Mouse (Mus musculus): ENCODE results near the gene Fhl3. TPM values are rescaled to one million over a fixed set of nuclear protein-coding genes. Genes with fewer than 3 reads are reported as not detected.

Fhl3 gene
- polyA plus RNA-seq, 1 experiment: 10.7 TPM

GRCm38 (mm10) chr4:124671583-124671982 lies 28.9 kb upstream of the Fhl3 start:
- Histone ChIP-seq H3K27ac (replicated peaks; ENCODE audit: low read depth, low read length) (no peak overlapping the region), H3K4me3 (ENCODE audit: insufficient read depth, low read depth, low read length) (no peak overlapping the region), H3K4me1 (ENCODE audit: control insufficient read depth, insufficient read depth, insufficient read length, low read length) (no peaks in the 10 kb centered on the region)

GRCm38 (mm10) chr4:124672347-124673320 lies 27.9 kb upstream of the Fhl3 start:
- Histone ChIP-seq H3K4me1 (ENCODE audit: control insufficient read depth, insufficient read depth, insufficient read length, low read length) (no peaks in the 10 kb centered on the region), H3K4me3 (ENCODE audit: insufficient read depth, low read depth, low read length) (no peak overlapping the region), H3K27ac (replicated peaks; ENCODE audit: low read depth, low read length) (no peak overlapping the region)

- no peaks in the 10 kb centered on the region for H3K4me1 ChIP-seq (ENCODE audit: control insufficient read depth, insufficient read depth, insufficient read length, low read length)
- H3K27ac ChIP-seq (replicated peaks; ENCODE audit: low read depth, low read length): no peak overlapping the region
These were observed 26.0 kb upstream of the Fhl3 start for GRCm38 (mm10) chr4:124674334-124675032.

GRCm38 (mm10) chr4:124675037-124675436 lies 25.5 kb upstream of the Fhl3 start:
- no peak overlapping the region for H3K4me3 ChIP-seq (ENCODE audit: insufficient read depth, low read depth, low read length)
- no peak overlapping the region for H3K27ac ChIP-seq (replicated peaks; ENCODE audit: low read depth, low read length)
- no peaks in the 10 kb centered on the region for H3K4me1 ChIP-seq (ENCODE audit: control insufficient read depth, insufficient read depth, insufficient read length, low read length)

More at GRCm38 (mm10) chr4:124674334-124675032, 26.0 kb upstream of the Fhl3 start:
- H3K4me3 ChIP-seq (ENCODE audit: insufficient read depth, low read depth, low read length): no peak overlapping the region

- Histone ChIP-seq H3K27ac (replicated peaks; ENCODE audit: low read depth, low read length) (no peak overlapping the region), H3K4me3 (ENCODE audit: insufficient read depth, low read depth, low read length) (no peak overlapping the region)
These were observed 24.5 kb upstream of the Fhl3 start for GRCm38 (mm10) chr4:124675958-124676357.

GRCm38 (mm10) chr4:124682270-124682669 lies 18.2 kb upstream of the Fhl3 start:
- H3K4me3 ChIP-seq (ENCODE audit: insufficient read depth, low read depth, low read length): no peak overlapping the region
- H3K27ac ChIP-seq (replicated peaks; ENCODE audit: low read depth, low read length): no peak overlapping the region
- no peaks in the 10 kb centered on the region for H3K4me1 ChIP-seq (ENCODE audit: control insufficient read depth, insufficient read depth, insufficient read length, low read length)

More at GRCm38 (mm10) chr4:124675958-124676357, 24.5 kb upstream of the Fhl3 start:
- no peaks in the 10 kb centered on the region for H3K4me1 ChIP-seq (ENCODE audit: control insufficient read depth, insufficient read depth, insufficient read length, low read length)

- Histone ChIP-seq H3K27ac (replicated peaks; ENCODE audit: low read depth, low read length) (no peak overlapping the region), H3K4me3 (ENCODE audit: insufficient read depth, low read depth, low read length) (no peak overlapping the region), H3K4me1 (ENCODE audit: control insufficient read depth, insufficient read depth, insufficient read length, low read length) (no peaks in the 10 kb centered on the region)
These were observed 17.0 kb upstream of the Fhl3 start for GRCm38 (mm10) chr4:124683474-124683873.

- H3K4me1 ChIP-seq (ENCODE audit: control insufficient read depth, insufficient read depth, insufficient read length, low read length): no peaks in the 10 kb centered on the region
- H3K27ac ChIP-seq (replicated peaks; ENCODE audit: low read depth, low read length): no peak overlapping the region
- H3K4me3 ChIP-seq (ENCODE audit: insufficient read depth, low read depth, low read length): no peak overlapping the region
These were observed 15.5 kb upstream of the Fhl3 start for GRCm38 (mm10) chr4:124685004-124685403.

- Histone ChIP-seq H3K27ac (replicated peaks; ENCODE audit: low read depth, low read length) (no peak overlapping the region), H3K4me1 (ENCODE audit: control insufficient read depth, insufficient read depth, insufficient read length, low read length) (no peaks in the 10 kb centered on the region), H3K4me3 (ENCODE audit: insufficient read depth, low read depth, low read length) (no peak overlapping the region)
These were observed 15.0 kb upstream of the Fhl3 start for GRCm38 (mm10) chr4:124685453-124685852.

- H3K4me3 ChIP-seq (ENCODE audit: insufficient read depth, low read depth, low read length): no peak overlapping the region
- 0 out of 2 replicates have a peak overlapping the region, but pooled peaks have one; percentile 7 for H3K27ac ChIP-seq (replicated peaks; ENCODE audit: low read depth, low read length)
- no peaks in the 10 kb centered on the region for H3K4me1 ChIP-seq (ENCODE audit: control insufficient read depth, insufficient read depth, insufficient read length, low read length)
These were observed 14.6 kb upstream of the Fhl3 start for GRCm38 (mm10) chr4:124685897-124686402.

GRCm38 (mm10) chr4:124691455-124691854 lies 9.0 kb upstream of the Fhl3 start:
- Histone ChIP-seq H3K4me3 (ENCODE audit: insufficient read depth, low read depth, low read length) (no peak overlapping the region), H3K4me1 (ENCODE audit: control insufficient read depth, insufficient read depth, insufficient read length, low read length) (no peaks in the 10 kb centered on the region), H3K27ac (replicated peaks; ENCODE audit: low read depth, low read length) (no peak overlapping the region)

- no peaks in the 10 kb centered on the region for H3K4me1 ChIP-seq (ENCODE audit: control insufficient read depth, insufficient read depth, insufficient read length, low read length)
- H3K4me3 ChIP-seq (ENCODE audit: insufficient read depth, low read depth, low read length): peak overlapping the region; percentile 92
- 0 out of 2 replicates have a peak overlapping the region, but pooled peaks have one; percentile 80 for H3K27ac ChIP-seq (replicated peaks; ENCODE audit: low read depth, low read length)
These were observed 8.1 kb upstream of the Fhl3 start for GRCm38 (mm10) chr4:124692416-124692861.

- peak within 1 kb of the TSS; percentile 80 for H3K27ac ChIP-seq (replicated peaks; ENCODE audit: low read depth, low read length)
- H3K4me3 ChIP-seq (ENCODE audit: insufficient read depth, low read depth, low read length): peak within 1 kb of the TSS; percentile 92
- H3K4me1 ChIP-seq (ENCODE audit: control insufficient read depth, insufficient read depth, insufficient read length, low read length): no peaks in the 10 kb centered on the region
These were observed 7.2 kb upstream of the Fhl3 start, which contains the start of gene Utp11 for GRCm38 (mm10) chr4:124693135-124693894. Utp11 (minus strand) TSS chr4:124693600.

- Histone ChIP-seq H3K27ac (replicated peaks; ENCODE audit: low read depth, low read length) (no peak overlapping the region), H3K4me1 (ENCODE audit: control insufficient read depth, insufficient read depth, insufficient read length, low read length) (no peaks in the 10 kb centered on the region), H3K4me3 (ENCODE audit: insufficient read depth, low read depth, low read length) (no peak overlapping the region)
These were observed 5.9 kb upstream of the Fhl3 start for GRCm38 (mm10) chr4:124694572-124694971.

Measured in brown adipose tissue, adult 24 weeks (tissue).